Mouse (Mus musculus) midbrain, embryonic 14.5 days (tissue): ENCODE results near the gene Slc9a3. TPM values are rescaled to one million over a fixed set of nuclear protein-coding genes. Genes with fewer than 3 reads are reported as not detected.

Source experiments
- ATAC-seq: fragments of 200-750 bp; cut with Nextera tagmentation; 2 replicates; pipeline ENCODE4 v1.8.0; 2017; ENCODE audit warnings: moderate number of reproducible peaks, moderate library complexity; ENCODE audit not compliant: low FRiP score, low TSS enrichment
- DNase-seq: peaks from one replicate; pipeline ENCODE4 v3.0.0-alpha.2; 2015
- H3K27ac ChIP-seq: fragments of 300-500 bp; sonication (generic); replicated peaks from 2 replicates; pipeline ENCODE4 v1.5.1; 2014; ENCODE audit warnings: mild to moderate bottlenecking, low read depth, low read length, moderate library complexity
- H3K27me3 ChIP-seq: fragments of 300-500 bp; sonication (generic); 2 replicates; pipeline ENCODE4 v1.6.1; 2014; ENCODE audit warnings: low read length, control low read depth, mixed read lengths; ENCODE audit not compliant: control insufficient read depth, insufficient read depth
- H3K36me3 ChIP-seq: fragments of 300-500 bp; sonication (generic); 2 replicates; pipeline ENCODE4 v1.6.1; 2014; ENCODE audit warnings: low read length, control low read depth; ENCODE audit not compliant: control insufficient read depth, insufficient read depth
- H3K4me1 ChIP-seq: fragments of 300-500 bp; sonication (generic); 2 replicates; pipeline ENCODE4 v1.6.1; 2014; ENCODE audit warnings: mild to moderate bottlenecking, antibody characterized with exemption, low read length, control low read depth; ENCODE audit not compliant: control insufficient read depth, insufficient read depth
- H3K4me2 ChIP-seq: fragments of 300-500 bp; sonication (generic); 2 replicates; pipeline ENCODE4 v1.6.1; 2014; ENCODE audit warnings: mild to moderate bottlenecking, low read length, moderate library complexity
- H3K4me3 ChIP-seq: fragments of 300-500 bp; sonication (generic); replicated peaks from 2 replicates; pipeline ENCODE4 v1.5.1; 2014; ENCODE audit warnings: low read depth, low read length
- H3K9ac ChIP-seq: fragments of 300-500 bp; sonication (generic); replicated peaks from 2 replicates; pipeline ENCODE4 v1.6.1; 2014; ENCODE audit warnings: mild to moderate bottlenecking, low read length, moderate library complexity
- H3K9me3 ChIP-seq: fragments of 300-500 bp; sonication (generic); 2 replicates; pipeline ENCODE4 v1.6.1; 2016; ENCODE audit warnings: low read length, control low read depth, mixed read lengths; ENCODE audit not compliant: control insufficient read depth
- WGBS: fragments of 180-500 bp; shearing (Covaris S2); extraction: QIAGEN DNeasy Blood & Tissue Kit; methylation state at CpG from one replicate; pipeline ENCODE4 v1.1.7; 2014; 5-methylcytosine and 5-hydroxymethylcytosine counted together
- polyA plus RNA-seq: library from polyadenylated mRNA; unstranded; fragments of >200 nt; fragmentation: Nextera tagmentation; extraction: Ambion mirVana; gene quantifications from 2 replicates; pipeline ENCODE4 v1.2.1, GENCODE M21; 2014

Slc9a3 gene
- polyA plus RNA-seq, 1 experiment from 2014 or later: 0.17 TPM

DNA sequence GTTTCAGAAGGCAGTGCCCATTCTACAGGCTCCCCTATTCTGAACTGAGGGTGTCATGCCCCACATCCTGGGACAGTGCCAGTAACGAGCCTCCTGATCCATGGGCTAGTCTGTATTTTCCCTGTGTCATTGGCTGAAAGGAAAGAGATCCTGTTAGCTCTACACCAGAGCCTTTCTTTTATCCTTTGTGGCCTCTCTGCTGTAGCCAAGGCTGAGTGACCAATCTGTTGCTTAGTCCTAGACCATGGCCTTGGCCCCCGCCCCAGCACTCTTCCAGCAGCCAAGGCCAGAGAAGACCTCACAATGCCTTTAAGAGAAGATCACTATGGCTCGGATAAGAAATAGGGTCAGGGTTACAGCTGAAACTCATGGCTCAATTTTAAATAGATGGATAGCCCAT lies 97.2 kb downstream of the Slc9a3 start:
- no peak overlapping the region for H3K27ac ChIP-seq
- no peak overlapping the region for H3K4me3 ChIP-seq
- DNase-seq: no peak
- no peaks in the 10 kb centered on the region for H3K27me3 ChIP-seq
- H3K9me3 ChIP-seq: no peaks in the 10 kb centered on the region
- H3K36me3 ChIP-seq: no peaks in the 10 kb centered on the region
- H3K4me1 ChIP-seq: no peaks in the 10 kb centered on the region
- ATAC-seq: no peak
- 77% methylated on average over 3 of the region's 3 CpGs for WGBS
- no peak overlapping the region for H3K9ac ChIP-seq
- no peak overlapping the region for H3K4me2 ChIP-seq

Other genes starting within 250 kb of the Slc9a3 start
- 10.1 and 13.9 TPM in 2 replicates for gene Trip13, start 183.7 kb upstream of the Slc9a3 start, polyA plus RNA-seq
- gene Brd9, start 183.6 kb upstream of the Slc9a3 start, polyA plus RNA-seq: 86.8 and 93.4 TPM in 2 replicates
- not detected in 2 replicates for gene Zdhhc11, start 157.6 kb upstream of the Slc9a3 start, polyA plus RNA-seq
- 8.6 and 12.0 TPM in 2 replicates for gene Tppp, start 112.0 kb upstream of the Slc9a3 start, polyA plus RNA-seq
- 6.3 and 13.3 TPM in 2 replicates for gene Cep72, start 59.2 kb upstream of the Slc9a3 start, polyA plus RNA-seq
- gene Exoc3, start 87.3 kb downstream of the Slc9a3 start, polyA plus RNA-seq: 125 and 145 TPM in 2 replicates
- gene Ahrr, start 170.9 kb downstream of the Slc9a3 start, polyA plus RNA-seq: 0.15 and 1.5 TPM in 2 replicates
- 126 and 131 TPM in 2 replicates for gene Pdcd6, start 196.1 kb downstream of the Slc9a3 start, polyA plus RNA-seq
- gene Sdha, start 228.8 kb downstream of the Slc9a3 start, polyA plus RNA-seq: 153 and 196 TPM in 2 replicates
- 41.7 and 46.2 TPM in 2 replicates for gene Ccdc127, start 228.9 kb downstream of the Slc9a3 start, polyA plus RNA-seq
- gene Lrrc14b, start 242.5 kb downstream of the Slc9a3 start, polyA plus RNA-seq: not detected in 2 replicates